Mouse (Mus musculus) retina, adult 2 months (tissue): ENCODE results near the gene Arhgap1.
A peak's percentile ranks its signal among the peaks of the same experiment; 100 is the strongest.

ENCODE experiments used
- DNase-seq: peaks from one replicate; pipeline ENCODE4 v3.0.0-alpha.2; 2012; ENCODE audit warnings: low read depth, low spot score

Arhgap1 gene

DNA sequence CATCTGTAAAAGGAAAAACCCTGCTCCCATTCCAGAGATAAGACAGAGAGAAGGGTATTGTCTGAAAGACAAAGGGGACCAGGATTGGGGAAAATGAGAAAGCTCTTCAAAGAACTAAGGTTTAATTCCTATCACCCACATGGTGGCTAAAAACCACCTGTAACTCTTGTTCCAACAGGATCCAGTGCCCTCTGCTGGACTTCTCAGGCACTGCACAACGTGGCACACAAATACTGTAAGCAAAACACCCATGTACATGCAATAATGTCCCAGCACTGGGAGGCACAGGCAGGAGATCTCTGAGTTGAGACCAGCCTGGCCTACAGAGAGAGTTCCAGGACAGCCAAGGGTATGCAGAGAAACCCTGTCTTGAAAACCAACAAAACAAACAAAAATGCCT is 2.9 kb upstream of the Arhgap1 start:
- DNase-seq: peak; percentile 30

DNA sequence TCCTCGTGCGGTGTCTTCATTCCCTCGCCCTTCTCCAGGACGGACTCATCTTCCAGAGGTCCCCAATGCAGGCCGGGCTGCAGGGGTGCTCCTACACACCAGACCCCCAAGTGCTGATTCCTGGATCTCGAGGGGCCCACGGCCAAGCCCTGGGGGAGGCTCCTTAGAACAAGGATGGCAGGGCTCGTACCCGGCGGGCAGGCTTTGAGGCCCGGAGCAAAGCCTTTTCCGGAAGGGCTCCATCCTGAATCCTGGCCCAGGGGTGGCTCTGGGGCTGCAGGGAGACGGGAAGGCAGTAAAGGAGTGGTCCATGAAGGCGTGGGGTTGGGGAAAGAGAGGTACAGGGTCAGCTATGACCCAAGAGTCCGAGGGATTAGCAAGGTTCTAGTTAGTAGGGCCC is 508 bp upstream of the Arhgap1 start:
- no peak for DNase-seq

DNA sequence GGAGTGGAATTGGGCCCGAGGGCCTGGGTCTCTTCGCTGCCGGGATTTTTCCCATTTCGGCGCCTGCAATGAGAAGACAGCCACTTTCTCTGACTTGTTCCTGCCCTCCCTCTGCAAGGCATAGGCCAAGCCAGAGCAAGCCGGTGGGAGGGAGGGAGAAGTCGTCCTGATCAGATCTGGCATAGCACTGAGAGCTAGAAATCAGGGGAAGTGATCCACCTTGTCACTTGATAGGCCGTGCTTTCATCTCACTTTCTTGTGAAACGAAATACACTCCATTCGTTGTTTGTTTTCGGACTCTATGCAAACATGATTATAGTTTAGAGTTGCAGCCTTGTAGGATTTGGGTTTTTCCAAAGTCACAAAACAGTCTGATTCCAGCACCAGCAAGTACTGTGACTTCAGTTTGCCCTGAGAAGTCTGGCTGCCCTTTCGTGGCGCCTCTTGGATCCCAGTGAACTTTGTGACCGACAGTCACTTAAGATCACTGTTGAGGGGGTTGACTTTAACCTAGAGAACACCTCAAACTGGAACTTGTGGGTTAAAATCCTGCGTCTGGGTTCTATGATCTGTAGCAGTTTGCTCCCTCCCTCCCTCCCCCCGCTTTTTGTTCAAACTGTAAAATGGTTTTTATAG is 818 bp downstream of the Arhgap1 start:
- no peak for DNase-seq

DNA sequence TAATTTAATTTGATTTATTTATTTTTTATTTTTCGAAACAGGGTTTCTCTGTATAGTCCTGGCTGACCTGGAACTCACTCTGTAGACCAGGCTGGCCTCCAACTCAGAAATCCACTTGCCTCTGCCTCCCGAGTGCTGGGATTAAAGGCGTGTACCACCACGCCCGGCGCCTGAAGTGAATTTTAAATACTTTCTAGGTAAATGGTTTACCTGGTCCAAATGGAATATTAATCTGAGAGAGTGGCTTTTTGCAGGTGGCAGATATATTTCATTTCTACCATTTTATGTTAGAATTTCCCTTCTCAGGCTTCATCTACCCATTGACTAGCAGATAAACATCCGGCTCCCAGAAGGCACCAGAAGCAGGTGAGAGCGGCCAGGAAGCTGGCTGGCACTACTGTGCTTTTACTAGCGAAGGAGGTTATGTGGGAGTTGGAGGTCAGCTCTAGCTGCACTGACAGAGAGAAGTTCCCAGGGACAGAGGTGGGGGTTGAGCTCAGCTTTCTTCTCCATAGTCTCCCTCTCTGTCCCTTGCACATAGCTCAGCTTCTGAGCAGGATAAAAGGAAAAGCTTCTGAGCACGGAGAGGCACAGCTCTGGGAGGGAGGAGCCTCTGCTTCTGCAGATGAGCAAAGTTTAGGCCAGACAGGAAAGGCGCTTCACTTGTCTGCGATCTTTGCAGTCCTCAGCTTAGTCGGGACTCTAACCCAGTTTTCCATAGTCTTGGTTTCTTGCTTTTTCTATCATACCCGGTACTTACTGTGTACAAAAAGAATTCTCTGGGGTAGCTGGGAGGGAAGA is 2.0 kb downstream of the Arhgap1 start:
- DNase-seq: no peak

DNA sequence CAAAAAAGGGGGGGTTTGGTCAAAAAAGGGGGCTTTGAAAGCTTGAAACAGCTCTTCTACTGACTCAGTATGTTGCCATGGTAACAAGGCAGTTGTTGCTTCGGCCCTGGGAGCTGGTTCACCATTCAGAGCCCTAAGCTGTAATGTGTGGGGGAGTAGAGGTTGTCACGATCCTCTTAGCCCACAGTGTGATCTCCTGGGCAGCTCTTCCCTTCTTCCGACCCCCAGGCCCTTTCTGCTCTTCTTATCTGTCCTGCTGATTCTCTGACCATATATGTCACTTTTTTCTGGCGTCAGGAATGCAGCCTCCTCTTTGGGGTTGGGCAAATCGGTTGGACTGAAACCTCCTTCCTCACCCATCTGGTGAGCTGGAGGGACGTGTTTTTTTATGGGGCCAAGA is 3.2 kb downstream of the Arhgap1 start:
- no peak for DNase-seq

DNA sequence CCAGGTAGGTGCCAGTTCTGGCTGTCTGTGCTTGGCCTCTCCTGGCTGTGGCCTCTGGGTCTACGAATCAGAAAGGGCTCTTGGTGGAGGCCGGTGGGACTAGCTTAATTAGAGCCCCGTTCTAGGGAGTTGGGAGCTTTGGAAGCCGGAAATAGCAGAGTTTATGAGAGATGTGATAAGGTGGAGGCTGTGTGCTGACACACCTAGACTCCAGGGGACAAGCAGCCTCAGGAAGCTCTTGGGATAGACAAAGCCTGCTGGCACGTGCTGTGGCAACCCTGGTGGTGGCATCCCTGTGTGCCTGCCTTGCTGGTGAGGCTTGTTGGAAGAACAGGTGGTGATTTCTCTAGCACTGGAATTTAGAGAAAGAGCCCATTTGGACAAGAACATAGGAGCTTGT is 5.7 kb downstream of the Arhgap1 start:
- DNase-seq: no peak

DNA sequence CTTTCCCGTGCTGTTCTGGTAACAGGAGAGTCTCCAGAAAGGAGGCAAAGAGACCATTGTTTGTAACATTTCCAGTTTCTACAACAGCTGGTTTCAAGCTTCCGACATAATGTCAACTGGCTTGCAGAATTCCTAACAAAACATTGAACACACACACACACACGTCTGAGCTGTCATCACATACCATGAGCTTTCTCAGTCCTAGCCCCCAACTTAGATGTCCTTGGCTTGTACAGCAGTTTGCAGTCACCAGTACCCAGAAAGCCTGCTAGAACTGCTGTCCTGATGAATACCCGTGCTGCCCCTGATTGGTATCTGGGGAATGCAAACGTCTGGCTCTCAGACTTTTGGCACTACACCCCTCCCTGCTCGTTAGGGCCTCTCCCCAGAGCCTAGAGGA is 6.2 kb downstream of the Arhgap1 start:
- DNase-seq: no peak

DNA sequence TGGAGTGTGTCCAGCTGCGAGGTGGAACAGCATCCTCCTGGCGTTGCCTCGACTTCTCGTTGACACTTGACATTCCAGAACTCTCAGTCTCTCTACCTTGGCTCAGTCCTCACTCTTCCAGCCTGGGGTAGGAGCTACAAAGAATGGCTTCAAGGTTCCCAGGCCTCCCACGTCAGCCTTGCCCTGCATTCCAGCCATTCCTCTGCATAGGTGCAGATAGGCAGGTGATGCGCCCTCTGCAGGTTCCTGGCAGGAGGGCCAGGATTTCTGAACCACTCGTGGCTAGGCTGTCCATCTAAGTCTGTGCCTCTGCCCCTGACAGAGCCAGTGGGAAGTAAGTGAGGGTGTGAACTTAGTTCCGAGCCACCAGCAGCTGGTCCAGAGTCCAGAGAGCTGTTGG is 7.1 kb downstream of the Arhgap1 start:
- DNase-seq: no peak

DNA sequence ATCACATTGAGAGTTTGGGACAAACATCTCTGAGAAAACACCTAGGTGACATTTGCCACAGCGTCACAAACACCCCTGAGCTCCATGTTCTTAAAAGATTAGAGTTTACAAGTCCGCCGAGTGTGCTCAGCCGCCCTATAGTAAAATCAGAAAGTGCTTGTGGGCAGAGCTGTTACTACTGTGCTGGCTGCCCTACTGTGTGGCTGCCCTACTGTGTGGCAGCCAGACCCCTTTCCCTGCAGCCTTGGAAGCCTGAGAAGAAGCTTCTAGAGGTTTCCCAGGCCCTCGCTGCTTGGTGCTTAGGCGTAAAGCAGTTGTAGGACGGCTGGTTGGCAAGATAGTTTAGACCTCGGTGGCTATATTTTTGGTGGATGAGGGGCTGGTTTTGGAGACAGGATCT is 10.0 kb downstream of the Arhgap1 start:
- no peak for DNase-seq

DNA sequence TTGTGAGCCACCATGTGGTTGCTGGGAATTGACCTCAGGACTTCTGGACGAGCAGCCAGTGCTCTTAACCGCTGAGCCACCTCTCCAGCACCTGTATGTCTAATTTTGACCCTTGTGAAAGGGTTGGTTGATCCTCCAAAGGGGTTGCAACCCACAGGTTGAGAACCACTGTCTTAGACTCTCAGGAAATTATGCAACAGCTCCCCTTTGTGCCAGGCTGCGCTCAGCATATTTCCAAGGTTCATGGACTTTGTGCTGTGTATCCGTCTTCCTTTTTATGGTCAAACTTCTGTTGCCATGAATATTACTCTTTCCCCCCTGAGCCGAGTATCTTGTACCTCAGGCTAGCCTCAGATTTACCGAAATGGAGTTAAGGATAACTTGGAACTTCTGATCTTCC is 11.3 kb downstream of the Arhgap1 start:
- no peak for DNase-seq

DNA sequence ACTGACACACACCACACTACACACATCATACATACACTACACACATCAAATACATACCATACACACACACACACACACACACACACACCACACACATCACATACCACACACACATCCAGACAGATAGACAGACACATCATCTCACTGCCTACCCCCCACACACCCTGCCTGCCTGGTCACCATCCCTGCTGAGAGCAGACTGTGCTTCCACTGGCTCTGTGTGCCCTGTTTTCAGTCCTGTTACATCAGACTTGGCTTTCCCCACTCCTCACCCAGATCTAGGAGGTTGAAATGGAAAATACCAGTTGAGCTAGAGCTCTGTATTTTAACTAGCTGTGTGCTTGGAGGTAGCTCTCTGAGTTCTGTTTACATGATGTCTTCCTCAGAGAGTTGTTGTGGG is 15.1 kb downstream of the Arhgap1 start:
- DNase-seq: no peak

DNA sequence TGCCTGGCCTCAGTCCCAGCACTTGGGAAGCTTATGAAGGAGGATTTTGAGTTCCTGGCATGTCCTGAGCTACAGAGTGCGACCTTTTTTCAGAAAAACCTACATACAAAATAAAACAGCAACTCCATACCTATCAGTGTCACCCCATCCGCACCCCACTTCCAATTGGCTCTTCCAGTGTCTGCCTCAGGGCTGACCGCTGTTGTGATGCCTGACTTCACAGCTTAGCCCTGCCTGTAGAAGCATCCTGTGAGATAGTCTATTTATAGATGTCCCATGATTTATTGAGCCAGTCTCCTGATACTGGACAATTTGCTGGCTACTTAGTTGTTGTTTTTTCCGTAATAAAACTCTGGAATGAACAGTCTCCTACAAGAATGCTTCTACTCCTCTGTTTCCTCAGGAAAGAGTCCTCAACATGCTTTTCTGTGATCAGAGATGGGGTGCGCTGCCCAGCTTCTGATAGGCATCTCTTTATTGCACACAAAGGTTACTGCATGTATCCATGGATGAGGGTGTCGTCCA is 16.8 kb downstream of the Arhgap1 start:
- DNase-seq: no peak

DNA sequence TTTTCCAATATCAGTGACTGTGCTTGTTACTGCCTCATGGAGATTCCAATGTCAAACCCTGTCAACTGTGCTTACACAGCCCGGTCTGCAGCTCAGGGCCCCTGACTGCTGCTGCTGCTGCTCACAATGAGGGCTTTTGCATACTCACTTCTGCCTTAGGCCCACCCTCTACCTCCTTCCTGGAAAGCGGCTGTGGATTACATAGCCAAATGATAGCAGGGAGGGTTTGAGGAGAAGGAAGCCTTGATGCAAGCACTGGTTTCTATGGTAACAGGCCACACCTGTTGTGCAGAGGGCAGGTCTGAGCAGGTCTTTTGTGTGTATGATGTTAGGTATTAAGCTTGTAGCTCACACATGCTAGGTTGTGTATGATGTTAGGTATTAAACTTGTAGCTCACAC is 18.1 kb downstream of the Arhgap1 start:
- DNase-seq: no peak

DNA sequence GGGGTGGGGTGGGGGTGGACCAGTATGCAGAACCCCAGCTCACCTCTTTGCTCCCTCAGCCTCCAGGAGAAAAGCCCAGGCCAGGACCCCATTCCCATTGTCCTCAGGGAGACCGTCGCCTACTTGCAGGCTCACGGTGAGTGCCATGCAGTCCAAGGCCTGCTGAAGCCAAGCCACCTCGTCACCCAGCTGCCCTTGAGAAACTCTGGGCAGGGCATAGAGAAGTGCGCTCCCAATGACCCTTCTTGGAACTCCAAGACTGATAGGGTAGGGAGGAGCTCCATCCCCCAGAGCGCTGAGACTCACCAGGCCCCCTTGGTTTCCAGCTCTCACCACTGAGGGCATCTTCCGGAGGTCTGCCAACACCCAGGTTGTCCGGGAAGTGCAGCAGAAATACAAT is 19.7 kb downstream of the Arhgap1 start:
- no peak for DNase-seq

DNA sequence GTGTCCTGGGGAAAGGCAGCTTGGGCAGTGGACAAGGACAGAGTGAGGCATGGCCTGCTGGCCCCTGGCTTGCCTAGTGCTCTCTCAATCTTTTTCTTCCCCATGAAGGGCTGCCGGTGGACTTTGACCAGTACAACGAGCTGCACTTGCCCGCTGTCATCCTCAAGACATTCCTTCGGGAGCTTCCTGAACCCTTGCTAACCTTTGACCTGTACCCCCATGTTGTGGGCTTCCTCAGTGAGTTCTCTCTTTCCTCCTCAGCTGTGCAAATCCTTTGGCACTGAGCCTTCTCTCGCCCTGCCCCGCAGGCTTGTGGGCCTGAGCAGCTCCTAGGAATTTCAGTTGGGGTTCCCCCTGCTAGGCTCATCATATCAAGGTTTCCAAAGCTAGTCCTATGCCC is 20.4 kb downstream of the Arhgap1 start:
- DNase-seq: no peak

DNA sequence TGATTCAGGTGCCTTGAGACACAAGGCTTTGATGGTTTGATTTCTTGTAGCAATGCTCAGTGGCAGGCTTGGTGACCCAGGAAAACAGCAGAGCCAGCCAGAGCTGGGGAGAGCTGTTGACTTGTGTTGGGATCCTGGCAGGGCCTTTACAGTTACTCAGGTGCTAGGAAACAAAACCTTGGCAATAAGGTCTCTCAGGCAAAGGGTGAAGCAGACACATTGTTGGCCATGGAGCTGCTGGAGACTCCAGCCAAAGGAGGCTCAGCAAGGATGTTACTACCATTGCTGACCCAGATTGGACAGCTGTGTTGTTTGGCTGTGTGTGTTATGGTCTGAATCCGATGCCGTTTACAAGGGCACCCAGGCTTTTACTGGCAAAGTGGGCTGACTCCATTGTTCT is 23.9 kb downstream of the Arhgap1 start:
- DNase-seq: no peak

DNA sequence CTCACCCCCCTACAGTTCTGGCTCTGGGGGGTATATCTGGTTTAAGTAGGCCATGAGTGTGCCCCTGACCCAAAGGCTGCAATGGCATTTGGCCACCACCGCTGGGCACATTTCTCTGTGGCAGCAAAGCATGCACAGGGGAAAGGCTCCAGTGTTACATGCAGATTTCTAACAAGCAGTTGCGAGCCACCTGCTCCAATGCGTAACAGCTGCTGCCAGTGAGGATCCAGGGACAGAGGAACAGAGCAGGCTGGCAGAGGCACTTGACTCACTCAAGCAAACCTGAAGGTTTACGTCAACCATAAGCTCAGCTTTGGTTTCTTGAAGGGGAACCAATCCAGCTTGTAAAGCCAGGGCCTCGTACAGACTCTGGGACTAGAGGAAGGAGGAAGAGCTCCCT is 25.2 kb downstream of the Arhgap1 start:
- no peak for DNase-seq

DNA sequence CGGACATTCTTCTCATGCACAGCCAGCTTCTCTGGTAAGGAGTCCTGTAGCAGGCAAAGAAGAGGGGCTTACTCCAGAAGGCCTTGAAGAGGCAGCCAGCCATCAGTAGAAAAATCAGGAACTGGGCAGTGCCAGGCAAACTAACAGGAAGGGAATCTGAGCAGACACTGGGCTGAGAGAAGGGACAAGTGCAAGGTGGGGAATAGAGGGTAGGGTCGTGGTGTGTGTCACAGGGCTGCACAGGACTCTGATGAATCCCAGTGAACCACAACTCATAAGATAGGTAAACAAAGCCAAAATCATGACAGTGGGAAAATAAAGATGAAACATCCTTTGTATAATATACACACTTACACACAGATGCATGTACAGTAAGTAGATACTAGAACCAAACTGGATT is 26.8 kb downstream of the Arhgap1 start:
- DNase-seq: no peak

DNA sequence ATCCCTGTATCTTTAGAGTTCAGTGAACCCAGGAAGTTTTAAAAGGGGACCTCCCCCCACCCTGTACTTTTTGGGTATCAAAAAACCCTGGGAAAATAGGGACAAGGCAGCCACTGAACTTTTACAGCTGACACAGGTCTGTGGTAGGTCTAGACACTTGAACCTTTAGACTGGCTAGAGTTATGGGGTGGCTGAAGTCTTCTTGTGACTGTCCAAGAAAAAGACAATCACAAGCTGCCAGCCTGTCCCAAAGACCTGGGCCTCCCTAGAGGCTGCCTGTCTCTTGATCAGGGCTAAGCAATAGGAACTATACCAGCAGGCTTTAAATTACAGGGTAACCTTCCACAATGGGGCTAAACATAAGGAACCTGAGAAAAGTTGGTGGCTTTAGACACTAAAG is 27.3 kb downstream of the Arhgap1 start:
- no peak for DNase-seq

DNA sequence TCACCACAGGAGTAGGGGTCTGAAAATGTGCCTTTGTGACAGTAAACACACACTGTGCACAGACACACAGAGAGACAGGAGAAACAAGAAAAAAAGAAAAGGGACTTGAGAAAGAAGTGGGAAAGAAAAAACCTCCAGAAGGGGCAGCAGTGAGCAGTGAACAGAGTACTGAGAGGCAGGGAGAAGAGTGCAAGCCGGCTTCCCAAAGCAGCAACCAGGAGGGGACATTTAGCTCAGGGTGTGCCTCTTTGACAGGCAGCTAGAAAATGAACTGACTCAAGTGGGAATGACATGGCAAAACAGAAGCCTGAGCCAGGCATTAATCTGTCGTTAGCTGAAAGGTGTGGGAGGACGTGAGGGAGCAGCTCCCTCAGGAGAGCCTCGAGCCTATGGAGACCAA is 33.2 kb downstream of the Arhgap1 start:
- DNase-seq: no peak

DNA sequence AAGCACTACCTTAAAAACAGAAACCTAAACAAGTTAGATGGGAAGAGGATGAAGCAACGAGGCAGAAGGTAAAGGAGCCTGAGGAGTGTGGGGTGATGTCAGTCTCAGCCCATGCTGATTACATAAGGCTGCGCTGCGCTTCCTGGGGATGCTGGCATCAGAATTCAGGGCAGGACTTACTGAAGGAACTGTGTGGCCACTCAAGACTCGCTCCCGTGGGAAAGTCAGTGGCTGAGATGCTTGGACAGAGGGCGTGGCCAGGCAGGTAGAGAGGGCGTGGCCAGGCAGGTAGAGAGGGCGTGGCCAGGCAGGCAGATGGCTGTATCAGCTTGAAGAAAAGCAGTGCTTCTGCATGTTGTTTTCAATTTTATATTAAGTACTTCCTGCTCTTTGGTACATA is 34.3 kb downstream of the Arhgap1 start:
- DNase-seq: no peak

DNA sequence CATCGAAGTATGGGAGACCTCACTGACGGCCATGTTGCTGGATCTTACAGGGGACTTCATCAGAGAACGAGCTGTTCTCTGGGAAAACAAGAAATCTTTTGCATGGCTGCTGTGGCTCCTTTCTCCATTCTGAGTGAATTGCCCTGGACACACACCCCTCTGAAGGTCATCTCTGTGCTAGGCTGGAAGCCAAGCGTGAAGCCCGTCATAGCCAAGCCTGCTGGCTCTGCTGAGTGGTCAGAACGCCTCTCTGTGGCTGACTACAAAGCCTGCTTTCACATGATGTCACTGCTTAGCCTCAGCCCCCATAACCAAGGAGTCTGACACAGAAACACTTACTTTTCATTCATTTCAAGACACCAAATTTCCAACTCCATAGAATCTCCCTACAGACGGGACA is 39.8 kb downstream of the Arhgap1 start:
- no peak for DNase-seq

DNA sequence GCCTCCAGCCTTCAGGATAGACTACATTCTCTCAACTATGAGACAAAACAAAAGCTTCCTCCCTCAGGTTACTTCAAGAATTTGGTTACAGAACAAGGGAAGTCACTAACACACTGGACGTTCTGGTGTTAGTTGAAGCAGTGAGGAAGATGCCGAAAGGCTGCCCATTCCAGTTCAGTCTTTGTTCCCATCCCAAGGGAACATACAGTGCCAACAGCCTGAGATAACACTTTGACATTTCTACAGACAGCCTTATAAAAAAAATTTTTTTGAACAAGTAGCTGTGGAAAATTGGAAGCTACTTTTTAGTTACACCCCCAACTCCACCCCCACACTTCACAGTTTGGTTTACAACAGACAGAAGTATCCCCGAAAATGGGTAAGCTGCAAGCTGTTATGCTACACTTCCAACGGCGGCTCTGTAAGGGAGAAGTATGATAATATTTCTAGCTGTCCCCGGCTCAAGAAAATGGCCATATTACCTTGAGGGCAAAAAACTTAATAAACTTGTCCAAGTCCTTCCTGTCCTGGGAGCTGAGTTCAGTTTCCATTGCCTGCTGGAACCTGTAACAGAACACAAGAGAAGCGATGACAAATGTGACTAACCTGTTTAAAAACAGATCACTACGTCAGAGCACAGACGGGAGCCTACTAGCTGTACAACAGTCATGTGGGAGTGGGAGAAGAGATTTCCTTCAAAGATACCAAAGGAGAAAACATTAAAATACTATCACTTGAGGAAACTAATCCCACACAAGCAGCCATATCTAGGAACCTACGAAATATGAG is 46.0 kb downstream of the Arhgap1 start:
- DNase-seq: no peak
